Mouse (Mus musculus) naive thymus-derived CD4-positive, alpha-beta T cell, adult 5 months (primary cell): ENCODE data around the gene Olfr873. TPM values are rescaled to one million over a fixed set of nuclear protein-coding genes. Genes with fewer than 3 reads are reported as not detected.

Source experiments
- polyA plus RNA-seq: library from polyadenylated mRNA; unstranded; fragments of 100-300 nt; shearing (Covaris generic); gene quantifications from one replicate; pipeline ENCODE4 v1.2.1, GENCODE M21; 2017

Olfr873 gene
- not detected for polyA plus RNA-seq

GRCm38 (mm10) chr9:20298232-20298631 is at the start of gene Olfr873:
Gene Olfr873 (plus strand): TSS chr9:20298532.

GRCm38 (mm10) chr9:20282051-20282450 is 16.3 kb upstream of the Olfr873 start, which contains the start of gene Olfr39:
Gene Olfr39 (plus strand): TSS chr9:20282351.

GRCm38 (mm10) chr9:20335994-20336393 is 37.7 kb downstream of the Olfr873 start, which contains the start of gene Olfr18:
Gene Olfr18 (minus strand): TSS chr9:20336094.

Other genes with a start within 250 kb of the Olfr873 start
- gene Olfr867, start 241.0 kb upstream of the Olfr873 start, polyA plus RNA-seq, result not detected
- gene Olfr868, start 199.9 kb upstream of the Olfr873 start, polyA plus RNA-seq, result not detected
- not detected for gene Olfr869, start 169.5 kb upstream of the Olfr873 start, polyA plus RNA-seq
- not detected for gene Olfr870, start 124.5 kb upstream of the Olfr873 start, polyA plus RNA-seq
- gene Olfr871, start 86.3 kb upstream of the Olfr873 start, polyA plus RNA-seq, result not detected
- gene Olfr872, start 61.4 kb upstream of the Olfr873 start, polyA plus RNA-seq, result 0.24 TPM
- 0.32 TPM for gene Olfr39, start 16.2 kb upstream of the Olfr873 start, polyA plus RNA-seq
- gene Olfr18, start 37.6 kb downstream of the Olfr873 start, polyA plus RNA-seq, result 0.30 TPM
- gene Zfp560, start 86.6 kb downstream of the Olfr873 start, polyA plus RNA-seq, result 26.3 TPM
- 26.6 TPM for gene Zfp26, start 161.6 kb downstream of the Olfr873 start, polyA plus RNA-seq
- 6.2 TPM for gene Zfp426, start 194.2 kb downstream of the Olfr873 start, polyA plus RNA-seq
- 40.5 TPM for gene Zfp266, start 222.9 kb downstream of the Olfr873 start, polyA plus RNA-seq